Mouse (Mus musculus) right cerebral cortex, postnatal 14 days (tissue): Measurements from ENCODE around the gene Rabggtb.

Source experiments
- DNase-seq: peaks from one replicate; pipeline ENCODE4 v3.0.0; 2022

Rabggtb gene

GRCm38 (mm10) chr3:153917200-153917599 is 4.4 kb upstream of the Rabggtb start:
- DNase-seq: no peak

GRCm38 (mm10) chr3:153913510-153914243 is 868 bp upstream of the Rabggtb start:
- DNase-seq: no peak

DNA sequence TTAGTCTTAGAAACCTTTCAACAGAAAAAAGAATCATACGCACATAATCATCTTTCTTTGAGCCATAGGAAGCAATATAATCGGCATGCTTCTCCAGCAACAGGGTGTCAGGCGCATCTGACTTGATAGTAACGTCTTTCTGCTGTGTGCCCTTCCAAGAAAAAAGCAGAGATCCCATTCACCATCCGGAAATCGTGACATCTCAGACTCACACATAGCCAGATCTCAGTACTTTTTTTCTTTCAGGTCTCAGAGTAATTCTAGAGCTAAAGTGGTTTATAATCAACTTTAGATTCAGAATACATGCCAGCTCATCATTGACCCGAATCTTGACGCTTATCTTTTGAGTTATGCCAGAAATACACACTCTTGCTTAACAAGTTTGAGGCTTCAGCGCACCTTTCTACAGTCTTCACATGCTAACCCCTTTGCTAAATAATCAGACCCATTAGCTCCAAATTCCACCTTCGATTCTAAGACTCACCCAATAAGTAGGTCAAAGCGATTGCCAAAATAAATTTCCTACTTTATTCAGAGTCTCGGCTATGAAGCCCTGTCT is 848 bp downstream of the Rabggtb start:
- no peak for DNase-seq

GRCm38 (mm10) chr3:153911197-153911881 is 1.5 kb downstream of the Rabggtb start:
- DNase-seq: no peak

GRCm38 (mm10) chr3:153910489-153910888 is 2.3 kb downstream of the Rabggtb start:
- DNase-seq: no peak

DNA sequence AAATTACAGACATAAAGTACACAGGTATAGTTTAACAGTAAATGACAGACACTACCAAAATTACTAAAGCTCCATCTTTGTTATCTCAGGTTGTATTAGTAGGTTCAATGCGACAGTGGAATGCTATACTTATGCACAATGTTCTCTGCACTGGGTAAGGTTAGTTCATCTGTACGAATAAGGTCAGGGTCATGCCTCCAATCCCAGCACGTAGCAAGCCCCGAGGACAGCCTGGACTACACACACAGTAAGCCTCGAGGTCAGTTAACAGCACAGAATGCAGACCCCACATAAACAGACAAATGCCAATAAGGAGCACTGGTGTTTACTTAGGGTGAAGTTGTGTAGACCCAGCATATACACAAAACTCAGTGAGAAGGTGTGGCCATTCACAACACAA is 3.9 kb downstream of the Rabggtb start:
- DNase-seq: no peak

- DNase-seq: no peak
Measured at GRCm38 (mm10) chr3:153906136-153906871, 6.5 kb downstream of the Rabggtb start, which contains the start of gene Msh4. Gene Msh4 (minus strand): TSS chr3:153906138.

DNA sequence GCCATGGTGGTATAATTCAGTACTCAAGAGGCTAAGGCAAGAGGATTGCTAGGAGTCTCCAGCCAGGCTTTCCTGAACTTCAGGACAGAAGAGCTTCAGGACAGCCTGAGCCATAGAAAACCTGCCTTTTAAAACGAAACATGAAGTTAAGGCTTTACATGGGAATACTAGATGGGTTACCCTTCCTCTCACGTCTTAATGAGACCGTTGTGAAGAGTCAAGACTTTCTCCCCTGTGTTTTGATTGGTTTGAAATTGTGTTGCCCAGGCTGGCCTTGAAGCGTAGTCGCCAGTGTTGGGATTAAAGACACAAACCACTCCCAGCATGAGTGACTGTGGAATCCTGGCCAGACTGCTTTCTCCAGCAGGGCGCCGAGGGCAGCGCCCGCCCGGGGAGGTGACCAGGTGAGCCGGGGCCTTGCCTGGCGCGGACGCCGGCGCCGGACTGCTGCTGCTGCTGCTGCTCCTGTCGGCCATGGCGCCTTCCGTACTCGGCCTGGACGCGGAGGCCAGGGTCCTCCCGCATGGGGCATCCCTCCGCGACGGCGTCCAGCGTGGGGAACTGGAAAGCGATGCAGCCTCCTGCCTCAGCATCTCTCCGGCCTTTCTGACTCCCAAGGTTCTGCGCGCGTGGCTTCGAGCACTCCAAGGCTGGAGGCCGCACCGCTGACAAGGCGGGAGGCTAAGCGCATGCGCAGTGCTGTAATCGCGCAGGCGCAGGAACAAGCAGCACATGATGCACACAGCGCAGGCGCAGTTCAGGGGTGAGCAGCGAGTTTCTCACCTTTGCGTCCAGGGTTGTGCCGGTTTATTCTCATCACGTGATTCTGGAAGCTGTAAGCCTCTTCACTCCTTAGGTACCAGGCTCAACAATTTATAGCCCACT is 7.3 kb downstream of the Rabggtb start:
- DNase-seq: no peak

- peak; percentile 25 for DNase-seq
Measured at GRCm38 (mm10) chr3:153904586-153904985, 8.2 kb downstream of the Rabggtb start.

DNA sequence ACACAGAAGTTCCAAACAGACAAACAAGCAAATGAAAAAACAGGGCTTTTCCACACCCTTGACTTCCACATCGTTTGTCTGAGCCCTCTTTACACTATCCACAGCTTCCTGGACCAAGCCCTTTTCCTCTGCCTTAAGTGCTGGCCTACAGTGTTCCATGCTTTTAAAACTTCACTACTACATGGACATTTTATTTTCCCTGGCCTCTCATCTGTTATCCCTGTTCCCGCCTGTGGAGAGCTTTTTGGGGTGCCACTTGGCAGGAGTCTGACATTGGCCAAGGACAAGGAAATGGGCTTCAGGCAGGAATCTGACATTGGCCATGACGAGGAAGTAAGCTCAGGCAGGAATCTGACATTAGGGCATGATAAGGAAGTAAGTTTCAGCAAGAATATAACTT is 10.2 kb downstream of the Rabggtb start:
- DNase-seq: no peak

DNA sequence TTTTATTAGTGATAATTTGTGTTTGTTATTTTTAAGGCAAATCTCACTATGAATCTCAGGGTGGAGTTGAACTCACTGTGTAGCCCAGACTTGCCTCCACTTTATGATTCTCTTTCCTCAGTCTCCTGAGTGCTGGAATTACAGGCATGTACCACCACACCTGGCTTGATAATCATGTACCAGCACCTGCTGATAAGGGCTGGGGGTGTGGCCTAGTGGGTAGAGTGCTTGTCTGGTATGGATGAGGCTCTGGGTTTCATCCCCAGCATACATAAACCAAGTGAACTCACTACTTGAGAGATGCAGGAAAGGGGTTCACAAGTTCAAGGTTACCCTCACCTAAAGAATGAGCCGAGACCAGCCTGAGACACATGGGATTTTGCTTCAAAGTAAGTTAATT is 10.9 kb downstream of the Rabggtb start:
- DNase-seq: no peak

- DNase-seq: no peak
Measured at GRCm38 (mm10) chr3:153897216-153897615, 15.6 kb downstream of the Rabggtb start.

DNA sequence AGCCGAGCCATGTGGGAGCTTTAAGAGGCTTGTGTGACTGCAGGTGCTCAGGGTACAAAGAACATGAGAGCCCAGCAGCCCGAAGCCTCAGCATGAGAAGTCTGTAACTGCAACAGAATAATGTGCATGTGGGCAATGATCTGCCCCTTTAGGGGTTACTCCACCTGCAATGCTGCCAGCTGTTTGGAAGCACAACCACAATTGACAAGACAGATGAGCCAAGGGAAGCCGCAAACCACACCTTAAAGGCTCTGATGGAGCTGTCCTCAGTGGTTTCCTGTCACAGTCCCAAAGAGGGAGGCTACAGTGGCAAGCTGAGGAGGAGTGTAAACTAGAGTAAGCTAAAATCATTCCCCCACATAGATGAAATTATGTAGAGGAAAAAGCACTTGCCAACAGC is 17.4 kb downstream of the Rabggtb start:
- no peak for DNase-seq

DNA sequence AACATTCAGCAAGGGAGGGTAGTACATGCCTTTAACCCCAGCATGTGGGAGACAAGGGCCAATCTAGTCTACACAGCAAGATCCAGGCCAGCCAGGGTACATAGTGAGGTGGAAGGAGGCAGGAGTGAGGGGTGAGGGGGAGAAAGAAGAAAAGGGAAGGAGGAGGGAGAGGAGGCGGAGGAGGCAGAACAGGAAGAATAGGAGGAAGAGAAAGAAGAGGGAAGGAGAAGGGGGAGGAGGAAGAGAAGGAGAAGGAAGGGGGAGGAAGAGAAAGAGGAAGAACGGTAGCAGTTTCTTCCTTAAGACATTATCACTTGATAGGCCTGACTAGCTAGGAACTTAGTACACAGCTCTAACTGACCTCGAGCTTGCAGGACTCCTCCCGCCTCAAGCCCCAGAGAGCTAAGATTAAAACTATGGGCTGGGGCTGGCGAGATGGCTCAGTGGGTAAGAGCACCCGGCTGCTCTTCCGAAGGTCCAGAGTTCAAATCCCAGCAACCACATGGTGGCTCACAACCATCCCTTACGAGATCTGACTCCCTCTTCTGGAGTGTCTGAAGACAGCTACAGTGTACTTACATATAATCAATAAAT is 23.5 kb downstream of the Rabggtb start:
- DNase-seq: no peak

DNA sequence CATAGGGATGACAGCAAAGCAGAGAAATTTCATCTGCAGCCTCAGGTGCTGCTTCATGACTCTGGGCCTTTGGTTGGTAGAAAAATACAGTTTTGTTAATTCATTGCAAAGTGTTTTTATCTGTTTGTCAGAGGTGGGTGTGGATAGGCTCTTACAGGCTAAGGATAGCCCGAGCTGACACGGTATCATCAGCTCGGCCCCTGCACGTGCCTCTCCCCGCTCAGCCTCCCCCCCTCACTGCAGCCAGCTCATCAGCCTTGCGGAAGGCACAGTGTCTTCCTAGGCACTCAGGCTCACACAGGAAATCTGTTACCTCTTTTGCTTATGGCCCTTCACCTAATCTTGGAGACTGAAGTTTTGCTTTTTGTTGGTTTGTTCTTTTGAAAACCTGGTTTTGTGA is 24.7 kb downstream of the Rabggtb start:
- DNase-seq: no peak

- DNase-seq: no peak
Measured at GRCm38 (mm10) chr3:153886296-153886695, 26.5 kb downstream of the Rabggtb start.

GRCm38 (mm10) chr3:153871396-153871795 is 41.4 kb downstream of the Rabggtb start:
- no peak for DNase-seq

DNA sequence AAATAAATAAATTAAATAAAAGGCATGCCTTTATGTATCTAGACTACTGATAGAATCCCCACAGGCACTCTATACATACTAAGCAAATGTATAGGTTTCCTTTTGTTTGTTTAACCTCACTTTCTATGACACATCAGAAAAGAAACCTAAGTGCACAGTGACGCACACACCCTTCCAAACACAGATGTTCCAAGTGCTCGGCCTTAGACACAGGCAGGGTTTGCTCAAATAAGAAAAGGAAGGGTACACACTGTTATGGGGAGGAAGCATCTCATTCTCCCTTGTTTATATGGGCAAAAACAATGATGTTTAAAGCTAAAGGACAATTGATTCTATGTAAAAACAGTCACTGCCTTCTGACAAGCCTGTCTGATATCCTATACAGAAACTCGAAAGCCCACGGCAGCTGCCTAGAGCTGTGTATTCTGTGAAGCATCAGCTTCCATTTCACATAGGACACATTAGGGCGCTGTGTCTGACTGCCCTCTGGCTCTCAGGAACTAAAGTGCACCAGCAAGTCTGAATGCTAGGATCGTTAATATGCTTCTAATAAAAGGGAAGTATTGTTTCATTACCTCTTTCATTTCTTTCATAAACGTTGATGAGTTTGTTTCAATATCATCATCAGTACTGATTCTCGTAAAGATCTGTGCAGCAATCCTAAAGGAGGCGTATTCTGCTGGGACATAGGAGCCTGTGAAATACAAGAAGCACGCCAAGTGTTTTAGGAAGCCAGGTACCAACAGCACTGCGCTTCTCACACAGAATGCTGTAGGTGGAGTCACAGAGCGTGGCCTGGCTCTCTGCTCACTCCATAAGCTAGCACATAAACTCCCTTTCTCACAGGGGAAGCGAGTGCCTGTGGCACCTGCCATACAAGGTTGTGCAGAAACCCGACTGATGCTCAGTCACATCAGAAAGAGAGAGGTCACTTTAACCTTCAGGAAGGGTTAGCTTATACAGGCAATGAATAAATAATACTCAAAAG is 45.4 kb downstream of the Rabggtb start:
- DNase-seq: no peak

DNA sequence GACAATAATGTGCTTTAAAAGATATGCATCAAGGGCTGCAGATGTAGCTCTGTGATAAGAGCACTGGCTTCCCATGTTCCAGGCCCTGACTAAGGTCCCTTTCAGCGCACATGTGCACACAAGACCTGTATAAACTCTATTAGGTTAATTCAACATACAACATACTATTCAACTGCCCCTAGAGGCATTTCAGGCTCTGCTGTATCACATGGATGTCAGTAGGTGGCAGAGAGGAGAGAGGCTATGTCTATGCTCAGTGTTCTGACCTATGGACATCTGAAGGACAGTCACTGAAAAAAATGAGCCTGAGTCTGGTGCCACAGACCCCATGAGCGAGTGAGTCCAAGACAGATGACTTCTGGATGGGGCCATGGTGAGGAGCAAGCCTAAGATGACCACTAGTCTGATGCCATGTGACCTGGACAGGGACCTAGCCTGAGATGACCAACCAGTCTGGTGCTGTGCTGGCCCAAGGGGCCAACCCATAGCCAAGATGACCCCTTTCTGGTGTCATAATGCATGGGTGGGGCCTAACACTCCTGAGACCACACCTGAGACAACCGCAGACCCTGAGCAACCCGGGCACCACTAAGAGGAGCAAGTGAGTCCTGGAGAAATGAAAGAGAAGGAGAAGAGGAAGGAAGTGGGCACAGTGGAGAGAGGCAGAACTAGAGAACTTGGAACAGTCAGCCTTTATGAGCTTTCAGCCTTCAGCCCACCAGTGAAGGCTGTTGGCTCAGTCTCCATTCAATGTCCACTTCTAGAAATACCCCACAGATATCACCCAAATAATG is 48.0 kb downstream of the Rabggtb start:
- DNase-seq: no peak

DNA sequence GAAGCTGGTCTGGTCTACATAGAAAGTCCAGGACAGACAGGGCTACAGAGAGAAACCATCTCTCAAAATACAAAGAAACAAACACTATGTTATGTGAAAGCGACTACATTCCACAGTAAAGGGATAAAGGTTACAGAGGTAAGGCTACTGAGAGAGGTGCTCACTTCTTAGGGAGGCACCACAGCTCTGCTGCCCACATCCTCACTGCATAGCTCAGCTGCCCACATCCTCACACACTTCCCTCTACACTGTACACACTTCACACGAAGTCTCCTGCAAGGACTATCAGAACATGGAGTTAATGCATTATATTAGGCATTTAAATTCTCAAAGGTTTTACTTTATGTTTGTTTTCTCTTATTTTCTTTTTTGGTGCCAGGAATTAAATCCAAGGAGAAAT is 49.0 kb downstream of the Rabggtb start:
- DNase-seq: no peak
